Mouse (Mus musculus) macrophage (primary cell): ENCODE results near the gene Cdc42ep4. TPM values are rescaled to one million over a fixed set of nuclear protein-coding genes. Genes with fewer than 3 reads are reported as not detected.

ENCODE experiments used
- H3K27ac ChIP-seq: fragments of 350-480 bp; formaldehyde crosslinking; 2 replicates; pipeline ENCODE4 v1.9.0; 2021
- H3K36me3 ChIP-seq: fragments of 350-480 bp; formaldehyde crosslinking; 2 replicates; pipeline ENCODE4 v1.9.0; 2021; ENCODE audit errors: inconsistent target
- H3K4me3 ChIP-seq: fragments of 350-480 bp; formaldehyde crosslinking; 2 replicates; pipeline ENCODE4 v1.9.0; 2021; ENCODE audit errors: inconsistent target
- H3K79me2 ChIP-seq: fragments of 350-480 bp; formaldehyde crosslinking; 2 replicates; pipeline ENCODE4 v1.9.0; 2021; ENCODE audit errors: inconsistent target
- WGBS: methylation state at CpG from one replicate; pipeline ENCODE4 v1.1.7; 2026; ENCODE audit warnings: inconsistent platforms; ENCODE audit not compliant: missing documents; 5-methylcytosine and 5-hydroxymethylcytosine counted together
- polyA plus RNA-seq: library from polyadenylated mRNA; stranded (reverse); fragments of 250-400 nt; gene quantifications from 3 replicates; pipeline ENCODE4 v1.2.4, GENCODE M21; 2018; ENCODE audit warnings: inconsistent platforms

The Cdc42ep4 gene
- polyA plus RNA-seq, 1 experiment from 2014 or later, result 6.8 TPM

GRCm38 (mm10) chr11:113709731-113710256 is 41.9 kb downstream of the Cdc42ep4 start, which contains the start of gene Cpsf4l:
Gene Cpsf4l, minus strand, starts transcription at chr11:113710017.
- H3K27ac ChIP-seq, result no peak within 1 kb of the TSS
- no peaks in the 10 kb centered on the region for H3K36me3 ChIP-seq
- H3K79me2 ChIP-seq, result no peaks in the 10 kb centered on the region
- no peak within 1 kb of the TSS for H3K4me3 ChIP-seq
- WGBS, result 85% methylated on average over 11 of the region's 11 CpGs

GRCm38 (mm10) chr11:113709272-113709671 is 42.4 kb downstream of the Cdc42ep4 start:
- no peaks in the 10 kb centered on the region for H3K36me3 ChIP-seq
- no peaks in the 10 kb centered on the region for H3K79me2 ChIP-seq
- no peak overlapping the region for H3K27ac ChIP-seq
- H3K4me3 ChIP-seq, result no peak overlapping the region
- WGBS, result 92% methylated on average over 15 of the region's 15 CpGs

- no peak overlapping the region for H3K4me3 ChIP-seq
- H3K79me2 ChIP-seq, result no peaks in the 10 kb centered on the region
- H3K36me3 ChIP-seq, result no peaks in the 10 kb centered on the region
- 94% methylated on average over 19 of the region's 19 CpGs for WGBS
- H3K27ac ChIP-seq, result no peak overlapping the region
These were observed 43.0 kb downstream of the Cdc42ep4 start for GRCm38 (mm10) chr11:113708629-113709213.

- H3K79me2 ChIP-seq, result no peaks in the 10 kb centered on the region
- H3K4me3 ChIP-seq, result no peak overlapping the region
- 65% methylated on average over 15 of the region's 15 CpGs for WGBS
- H3K36me3 ChIP-seq, result no peaks in the 10 kb centered on the region
- no peak overlapping the region for H3K27ac ChIP-seq
These were observed 45.6 kb downstream of the Cdc42ep4 start for GRCm38 (mm10) chr11:113705966-113706652.

- Histone ChIP-seq H3K36me3 (no peaks in the 10 kb centered on the region), H3K4me3 (no peak overlapping the region), H3K79me2 (no peaks in the 10 kb centered on the region), H3K27ac (no peak overlapping the region)
- WGBS, result 36% methylated on average over 5 of the region's 5 CpGs
These were observed 47.9 kb downstream of the Cdc42ep4 start for GRCm38 (mm10) chr11:113703758-113704157.

- Histone ChIP-seq H3K4me3 (no peak overlapping the region), H3K36me3 (peaks cover 8% of the 10 kb centered on the region; the same call in 1 of the 2 replicates), H3K27ac (no peak overlapping the region), H3K79me2 (no peaks in the 10 kb centered on the region)
- WGBS, result 92% methylated on average over 7 of the region's 7 CpGs
These were observed 52.0 kb downstream of the Cdc42ep4 start for GRCm38 (mm10) chr11:113699643-113700042.

- WGBS, result 95% methylated on average over 12 of the region's 12 CpGs
- no peaks in the 10 kb centered on the region for H3K79me2 ChIP-seq
- no peak overlapping the region for H3K27ac ChIP-seq
- H3K4me3 ChIP-seq, result no peak overlapping the region
- peaks cover 21% of the 10 kb centered on the region; the same call in 1 of the 2 replicates for H3K36me3 ChIP-seq
These were observed 53.6 kb downstream of the Cdc42ep4 start for GRCm38 (mm10) chr11:113698013-113698545.

GRCm38 (mm10) chr11:113697571-113697970 is 54.1 kb downstream of the Cdc42ep4 start:
- Histone ChIP-seq H3K4me3 (no peak overlapping the region), H3K27ac (no peak overlapping the region), H3K79me2 (no peaks in the 10 kb centered on the region), H3K36me3 (peaks cover 26% of the 10 kb centered on the region; the same call in 1 of the 2 replicates)
- WGBS, result 95% methylated on average over 5 of the region's 5 CpGs

- 41% methylated on average over 3 of the region's 3 CpGs for WGBS
- Histone ChIP-seq H3K36me3 (peaks cover 47% of the 10 kb centered on the region), H3K4me3 (no peak overlapping the region), H3K79me2 (peaks cover 13% of the 10 kb centered on the region; the same call in 1 of the 2 replicates), H3K27ac (no peak overlapping the region)
These were observed 59.8 kb downstream of the Cdc42ep4 start for GRCm38 (mm10) chr11:113691851-113692250.

- peaks cover 47% of the 10 kb centered on the region for H3K36me3 ChIP-seq
- H3K27ac ChIP-seq, result no peak overlapping the region
- H3K4me3 ChIP-seq, result no peak overlapping the region
- 96% methylated on average over 5 of the region's 5 CpGs for WGBS
- H3K79me2 ChIP-seq, result peaks cover 18% of the 10 kb centered on the region; the same call in 1 of the 2 replicates
These were observed 60.4 kb downstream of the Cdc42ep4 start for GRCm38 (mm10) chr11:113691318-113691717.

GRCm38 (mm10) chr11:113690506-113690905 is 61.2 kb downstream of the Cdc42ep4 start:
- Histone ChIP-seq H3K4me3 (no peak overlapping the region), H3K79me2 (peaks cover 26% of the 10 kb centered on the region), H3K36me3 (peaks cover 45% of the 10 kb centered on the region), H3K27ac (no peak overlapping the region)
- 94% methylated on average over 11 of the region's 12 CpGs for WGBS

- 80% methylated on average over 2 of the region's 2 CpGs for WGBS
- Histone ChIP-seq H3K27ac (no peak overlapping the region), H3K79me2 (peaks cover 53% of the 10 kb centered on the region), H3K4me3 (no peak overlapping the region), H3K36me3 (peaks cover 18% of the 10 kb centered on the region)
These were observed 64.7 kb downstream of the Cdc42ep4 start for GRCm38 (mm10) chr11:113687031-113687430.

GRCm38 (mm10) chr11:113684707-113685426 is 66.8 kb downstream of the Cdc42ep4 start:
- Histone ChIP-seq H3K27ac (peak overlapping the region; percentile 89), H3K4me3 (peak overlapping the region; percentile 72), H3K79me2 (peaks cover 72% of the 10 kb centered on the region), H3K36me3 (peaks cover 17% of the 10 kb centered on the region)
- 43% methylated on average over 25 of the region's 25 CpGs for WGBS

- Histone ChIP-seq H3K4me3 (peak within 1 kb of the TSS; percentile 72), H3K36me3 (peaks cover 10% of the 10 kb centered on the region), H3K79me2 (peaks cover 74% of the 10 kb centered on the region), H3K27ac (peak within 1 kb of the TSS; percentile 89)
- WGBS, result under 1% methylated on average over 70 of the region's 73 CpGs
These were observed 67.5 kb downstream of the Cdc42ep4 start, which contains the start of the genes Fam104a and D11Wsu47e for GRCm38 (mm10) chr11:113683957-113684706. Gene Fam104a, minus strand, starts transcription at chr11:113684155. Gene D11Wsu47e, plus strand, starts transcription at chr11:113684412.
